Mouse (Mus musculus): ENCODE data around the gene Ddo. TPM values are rescaled to one million over a fixed set of nuclear protein-coding genes. Genes with fewer than 3 reads are reported as not detected.

Ddo gene
- polyA plus RNA-seq, 1 experiment from 2014 or later: 0.11 TPM

DNA sequence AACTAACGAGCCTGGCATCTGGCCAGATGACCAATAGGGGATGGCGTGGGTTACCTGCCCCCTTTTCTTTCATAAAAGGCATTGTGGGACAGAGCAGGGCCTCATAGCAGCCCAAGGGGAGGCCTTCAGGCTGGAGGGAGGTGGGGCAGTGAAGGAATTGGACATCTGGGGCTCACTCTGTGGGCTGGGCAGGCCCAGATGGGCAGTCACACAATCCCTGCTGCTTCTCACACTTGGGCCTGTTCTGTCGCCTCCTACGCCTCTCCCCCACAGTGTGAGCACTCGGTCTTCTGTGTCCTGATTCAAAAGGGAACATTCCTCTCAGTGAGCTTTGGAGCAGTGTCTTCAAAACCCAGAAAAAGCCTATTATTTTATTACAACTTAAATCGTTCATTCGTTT lies 8.5 kb downstream of the Ddo start:
- Histone ChIP-seq H3K4me2 (no peak overlapping the region), H3K9me3 (replicated peaks) (no peaks in the 10 kb centered on the region), H3K27me3 (replicated peaks) (no peaks in the 10 kb centered on the region), H3K9ac (no peak overlapping the region), H3K27ac (no peak overlapping the region), H3K36me3 (no peaks in the 10 kb centered on the region), H3K4me3 (no peak overlapping the region), H3K4me1 (no peaks in the 10 kb centered on the region)
- no peak for ATAC-seq
- 67% methylated on average over 7 of the region's 7 CpGs for WGBS (ENCODE audit: insufficient replicate concordance)

DNA sequence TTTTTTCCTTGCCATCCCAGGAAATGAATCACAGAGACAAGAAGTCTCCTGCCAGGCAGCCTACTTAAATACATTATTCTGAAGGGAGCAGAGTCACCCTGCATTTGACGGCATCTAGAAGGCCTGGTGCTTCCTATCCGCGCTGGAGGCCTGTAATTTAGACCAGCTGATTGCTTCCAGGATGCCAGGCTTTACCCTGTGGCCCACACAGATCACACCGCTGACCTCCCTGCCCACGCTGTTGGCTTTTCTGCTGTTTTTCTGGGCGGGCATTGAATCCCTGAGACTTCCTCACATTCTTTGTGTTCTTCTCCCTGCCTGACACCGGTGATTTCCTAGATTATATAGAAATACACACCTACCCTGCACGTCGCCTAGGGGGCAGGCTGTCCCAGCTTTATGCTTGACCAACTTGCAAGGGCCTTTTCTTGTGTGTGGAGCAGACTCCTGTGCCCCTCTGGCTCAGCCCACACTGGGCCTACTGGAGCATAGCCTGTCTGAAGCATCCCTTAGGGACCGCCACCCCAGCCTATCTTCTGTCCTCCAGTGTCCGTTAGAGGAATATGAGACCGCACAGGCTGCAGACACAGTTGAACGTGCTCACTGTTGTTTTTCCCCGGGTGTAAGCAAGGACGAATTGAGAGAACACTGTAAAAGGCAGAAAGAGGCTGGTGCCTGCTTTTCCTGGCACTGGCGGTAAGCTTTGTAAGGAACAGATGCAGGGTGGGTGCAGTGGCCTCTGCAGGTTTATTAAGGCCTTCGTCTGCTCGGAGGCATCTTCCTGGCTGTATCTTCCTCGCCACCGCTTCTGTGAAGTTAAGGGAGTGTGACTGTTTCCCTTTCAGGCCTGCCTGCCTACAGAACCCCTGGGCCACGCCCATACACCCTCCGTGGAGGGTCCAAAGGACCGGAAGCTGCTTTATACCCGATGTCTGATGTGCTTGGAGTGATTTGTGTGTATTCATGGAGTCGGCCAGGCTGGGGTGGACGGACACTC lies 9.3 kb downstream of the Ddo start:
- no peak overlapping the region for H3K9ac ChIP-seq
- H3K36me3 ChIP-seq: no peaks in the 10 kb centered on the region
- no peak overlapping the region for H3K4me2 ChIP-seq
- no peak for ATAC-seq
- H3K9me3 ChIP-seq (replicated peaks): no peaks in the 10 kb centered on the region
- H3K4me3 ChIP-seq: no peak overlapping the region
- H3K27ac ChIP-seq: no peak overlapping the region
- whole genome bisulfite sequencing (ENCODE audit: insufficient replicate concordance): 62% methylated on average over 26 of the region's 26 CpGs
- H3K27me3 ChIP-seq (replicated peaks): no peaks in the 10 kb centered on the region
- H3K4me1 ChIP-seq: no peaks in the 10 kb centered on the region

DNA sequence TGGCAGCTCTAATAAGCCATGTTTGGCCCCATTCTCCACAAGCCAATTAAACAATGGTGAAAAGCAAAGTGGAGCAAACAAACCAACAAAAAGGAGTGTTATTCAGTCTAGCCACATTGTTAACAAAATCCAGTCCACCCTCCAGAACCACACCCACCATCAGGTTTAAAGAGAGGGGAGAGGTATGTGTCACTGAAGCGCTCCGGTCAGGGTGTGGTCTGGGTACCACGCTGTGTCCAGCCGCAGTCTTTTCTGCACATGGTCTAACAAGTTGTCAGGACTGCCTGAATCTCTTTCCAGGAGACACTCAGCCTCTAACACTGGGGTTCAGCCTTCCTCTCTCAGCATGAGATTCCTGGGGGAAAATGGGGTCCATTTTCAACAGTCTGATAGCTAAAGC lies 10.6 kb downstream of the Ddo start:
- Histone ChIP-seq H3K36me3 (no peaks in the 10 kb centered on the region), H3K27me3 (replicated peaks) (no peaks in the 10 kb centered on the region), H3K9me3 (replicated peaks) (no peaks in the 10 kb centered on the region), H3K9ac (no peak overlapping the region), H3K27ac (no peak overlapping the region), H3K4me2 (no peak overlapping the region), H3K4me1 (no peaks in the 10 kb centered on the region), H3K4me3 (no peak overlapping the region)
- ATAC-seq: no peak
- WGBS (ENCODE audit: insufficient replicate concordance): 73% methylated on average over 4 of the region's 4 CpGs

DNA sequence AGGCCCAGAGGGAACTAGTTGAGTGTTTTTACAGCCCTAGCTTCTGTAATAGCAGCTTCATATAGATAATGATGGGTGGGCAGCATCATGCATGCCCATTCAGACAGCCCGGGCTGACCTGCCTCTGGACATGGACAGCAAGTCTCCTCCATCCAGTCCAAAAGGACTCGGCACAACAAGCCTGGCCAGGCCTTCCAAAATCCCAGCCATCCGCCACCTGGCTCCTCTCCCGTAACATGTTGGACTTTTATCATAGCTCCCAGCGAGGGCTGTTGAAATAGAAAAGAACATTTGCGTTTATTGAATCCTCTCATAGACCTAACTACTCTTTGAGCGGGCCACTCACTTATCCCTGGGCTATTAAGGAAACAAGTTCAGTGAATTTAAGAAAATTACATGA lies 12.1 kb downstream of the Ddo start:
- Histone ChIP-seq H3K27ac (no peak overlapping the region), H3K9ac (no peak overlapping the region), H3K4me3 (no peak overlapping the region), H3K9me3 (replicated peaks) (no peaks in the 10 kb centered on the region), H3K4me2 (no peak overlapping the region), H3K36me3 (no peaks in the 10 kb centered on the region), H3K4me1 (no peaks in the 10 kb centered on the region), H3K27me3 (replicated peaks) (peaks cover 10% of the 10 kb centered on the region)
- ATAC-seq: no peak
- 80% methylated on average over 7 of the region's 7 CpGs for WGBS (ENCODE audit: insufficient replicate concordance)

DNA sequence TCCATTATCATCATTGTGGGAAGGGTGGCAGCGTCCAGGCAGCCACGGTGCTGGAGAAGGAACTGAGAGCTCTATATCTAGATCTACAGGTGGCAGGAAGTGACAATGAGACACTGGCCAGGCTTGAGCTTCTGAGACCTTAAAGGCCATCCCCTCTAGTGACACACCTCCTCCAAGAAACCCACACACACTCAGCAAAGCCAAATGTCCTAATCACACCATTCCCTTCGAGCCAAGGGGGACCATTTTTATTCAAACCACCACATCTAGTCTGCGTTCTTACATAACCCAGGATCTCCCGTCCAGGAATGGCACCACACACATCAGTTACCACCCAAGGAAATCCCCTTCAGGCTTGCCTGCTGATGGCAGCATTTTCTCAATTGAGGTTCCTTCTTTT lies 13.3 kb downstream of the Ddo start:
- H3K4me2 ChIP-seq: no peak overlapping the region
- no peak for ATAC-seq
- no peak overlapping the region for H3K9ac ChIP-seq
- no peaks in the 10 kb centered on the region for H3K9me3 ChIP-seq (replicated peaks)
- H3K27ac ChIP-seq: no peak overlapping the region
- H3K4me1 ChIP-seq: no peaks in the 10 kb centered on the region
- no peaks in the 10 kb centered on the region for H3K36me3 ChIP-seq
- H3K4me3 ChIP-seq: no peak overlapping the region
- peaks cover 12% of the 10 kb centered on the region for H3K27me3 ChIP-seq (replicated peaks)
- 39% methylated on average over 5 of the region's 5 CpGs for WGBS (ENCODE audit: insufficient replicate concordance)

DNA sequence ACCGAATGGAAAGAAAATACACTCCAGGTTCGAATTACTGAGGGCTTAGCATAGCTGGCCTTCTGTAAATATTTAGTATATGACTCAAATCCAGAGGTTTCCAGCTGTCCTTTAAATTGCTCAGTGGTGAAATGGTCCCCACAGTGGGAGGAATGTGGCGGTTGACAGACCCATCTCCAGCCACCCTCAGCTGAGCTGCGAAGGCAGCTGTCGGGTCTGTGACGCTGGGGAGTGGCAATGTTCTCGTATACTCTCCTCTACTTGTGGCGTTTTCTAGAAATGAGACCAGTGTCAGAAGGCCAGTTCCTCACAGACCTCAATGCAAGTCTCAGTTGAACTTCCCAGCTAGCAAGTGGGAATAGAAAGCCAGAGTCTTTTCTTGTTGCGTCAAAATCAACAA lies 14.6 kb downstream of the Ddo start:
- Histone ChIP-seq H3K27ac (no peak overlapping the region), H3K4me3 (no peak overlapping the region), H3K4me2 (no peak overlapping the region), H3K4me1 (no peaks in the 10 kb centered on the region), H3K27me3 (replicated peaks) (peaks cover 12% of the 10 kb centered on the region), H3K9ac (no peak overlapping the region), H3K36me3 (no peaks in the 10 kb centered on the region), H3K9me3 (replicated peaks) (no peaks in the 10 kb centered on the region)
- WGBS (ENCODE audit: insufficient replicate concordance): 65% methylated on average over 9 of the region's 9 CpGs
- no peak for ATAC-seq

DNA sequence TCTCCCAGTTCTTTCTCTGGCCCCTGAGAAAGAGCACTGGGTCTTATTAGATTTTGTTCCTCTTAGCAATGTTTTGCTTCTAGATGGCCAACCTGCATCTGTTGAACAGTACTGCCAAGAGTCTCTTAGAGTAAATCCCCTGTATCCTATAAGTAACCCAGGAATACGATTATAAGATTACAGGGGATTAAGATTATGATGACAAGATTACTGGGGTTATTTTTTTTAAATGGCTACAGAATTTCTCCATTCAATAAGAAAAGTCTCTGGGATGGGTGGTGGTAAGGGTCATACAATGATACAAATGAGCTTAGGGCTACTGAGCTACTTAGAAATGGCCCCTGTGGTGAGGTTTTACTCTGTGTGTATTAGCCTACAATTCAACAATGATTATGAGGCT lies 15.5 kb downstream of the Ddo start:
- ATAC-seq: no peak
- no peak overlapping the region for H3K4me3 ChIP-seq
- 47% methylated on average over 1 of the region's 1 CpGs for WGBS (ENCODE audit: insufficient replicate concordance)
- H3K9me3 ChIP-seq (replicated peaks): no peaks in the 10 kb centered on the region
- peaks cover 12% of the 10 kb centered on the region for H3K27me3 ChIP-seq (replicated peaks)
- no peak overlapping the region for H3K4me2 ChIP-seq
- H3K36me3 ChIP-seq: no peaks in the 10 kb centered on the region
- H3K27ac ChIP-seq: no peak overlapping the region
- no peak overlapping the region for H3K9ac ChIP-seq
- H3K4me1 ChIP-seq: no peaks in the 10 kb centered on the region

DNA sequence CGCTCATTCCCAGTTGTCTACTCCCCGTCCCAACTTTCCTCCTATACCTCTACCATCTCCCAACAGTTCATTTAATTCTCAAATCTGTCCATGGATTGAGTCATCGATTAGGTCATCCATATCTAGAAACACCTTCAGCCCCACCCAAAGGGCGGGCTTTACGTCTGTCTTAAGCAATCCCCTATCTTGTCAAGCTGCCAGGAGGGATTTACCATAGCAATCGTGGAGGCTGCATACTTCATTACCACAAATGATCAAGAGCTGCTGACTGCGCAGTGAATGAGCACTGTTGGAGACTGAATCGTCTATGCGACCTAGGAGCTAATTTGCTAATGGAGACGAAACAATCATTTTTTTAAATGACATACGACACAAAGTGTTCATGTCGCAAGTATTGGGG lies 19.0 kb downstream of the Ddo start:
- H3K4me2 ChIP-seq: no peak overlapping the region
- WGBS (ENCODE audit: insufficient replicate concordance): 70% methylated on average over 12 of the region's 12 CpGs
- no peak overlapping the region for H3K9ac ChIP-seq
- no peak overlapping the region for H3K27ac ChIP-seq
- H3K27me3 ChIP-seq (replicated peaks): peaks cover 12% of the 10 kb centered on the region
- H3K9me3 ChIP-seq (replicated peaks): no peaks in the 10 kb centered on the region
- H3K4me1 ChIP-seq: no peaks in the 10 kb centered on the region
- H3K36me3 ChIP-seq: no peaks in the 10 kb centered on the region
- no peak overlapping the region for H3K4me3 ChIP-seq
- ATAC-seq: no peak

DNA sequence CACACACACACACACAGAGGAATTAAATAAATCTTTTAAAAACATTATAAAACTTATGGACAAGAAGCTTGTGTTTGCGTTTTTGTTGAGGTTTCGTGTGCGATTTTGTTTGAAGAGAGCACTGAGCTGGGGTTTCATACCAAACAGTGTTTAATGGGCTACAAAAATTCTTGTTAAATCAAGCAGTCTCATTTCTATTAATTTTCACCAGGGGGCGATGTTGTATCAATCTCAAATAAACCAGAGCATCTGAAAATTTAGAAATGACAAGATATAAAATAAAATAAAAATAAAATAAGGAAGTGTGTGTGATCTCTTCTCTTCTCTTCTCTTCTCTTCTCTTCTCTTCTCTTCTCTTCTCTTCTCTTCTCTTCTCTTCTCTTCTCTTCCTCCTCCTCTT lies 19.8 kb downstream of the Ddo start:
- H3K4me2 ChIP-seq: no peak overlapping the region
- 19% methylated on average over 4 of the region's 4 CpGs for WGBS (ENCODE audit: insufficient replicate concordance)
- H3K4me1 ChIP-seq: no peaks in the 10 kb centered on the region

DNA sequence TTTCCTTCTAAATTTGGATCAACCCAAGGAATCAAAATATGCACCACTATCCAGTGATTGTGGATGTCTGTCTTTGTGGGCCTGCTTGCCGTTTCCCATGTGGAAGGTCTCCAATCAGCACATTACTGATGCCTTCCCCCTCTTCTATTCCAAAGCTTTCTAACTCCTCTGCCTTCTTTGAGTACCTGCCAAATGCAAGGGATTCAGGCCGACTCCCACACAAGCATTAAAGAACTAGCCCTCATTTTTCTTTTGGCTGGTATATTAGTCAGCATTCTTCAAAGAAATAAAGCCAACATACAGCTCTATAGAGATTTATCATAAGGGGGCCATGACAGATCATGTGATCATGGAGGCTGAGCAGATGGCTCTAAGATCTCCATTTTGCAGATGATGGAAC lies 21.9 kb downstream of the Ddo start:
- Histone ChIP-seq H3K4me2 (no peak overlapping the region), H3K4me1 (no peaks in the 10 kb centered on the region), H3K36me3 (no peaks in the 10 kb centered on the region), H3K9ac (no peak overlapping the region), H3K9me3 (replicated peaks) (no peaks in the 10 kb centered on the region), H3K27ac (no peak overlapping the region), H3K4me3 (no peak overlapping the region), H3K27me3 (replicated peaks) (peaks cover 4% of the 10 kb centered on the region)
- WGBS (ENCODE audit: insufficient replicate concordance): 53% methylated on average over 2 of the region's 2 CpGs
- ATAC-seq: no peak

More for the DNA sequence above, 19.8 kb downstream of the Ddo start:
- H3K27me3 ChIP-seq (replicated peaks): peaks cover 12% of the 10 kb centered on the region
- H3K36me3 ChIP-seq: no peaks in the 10 kb centered on the region
- no peaks in the 10 kb centered on the region for H3K9me3 ChIP-seq (replicated peaks)
- H3K4me3 ChIP-seq: no peak overlapping the region
- no peak overlapping the region for H3K27ac ChIP-seq
- H3K9ac ChIP-seq: no peak overlapping the region
- ATAC-seq: no peak

DNA sequence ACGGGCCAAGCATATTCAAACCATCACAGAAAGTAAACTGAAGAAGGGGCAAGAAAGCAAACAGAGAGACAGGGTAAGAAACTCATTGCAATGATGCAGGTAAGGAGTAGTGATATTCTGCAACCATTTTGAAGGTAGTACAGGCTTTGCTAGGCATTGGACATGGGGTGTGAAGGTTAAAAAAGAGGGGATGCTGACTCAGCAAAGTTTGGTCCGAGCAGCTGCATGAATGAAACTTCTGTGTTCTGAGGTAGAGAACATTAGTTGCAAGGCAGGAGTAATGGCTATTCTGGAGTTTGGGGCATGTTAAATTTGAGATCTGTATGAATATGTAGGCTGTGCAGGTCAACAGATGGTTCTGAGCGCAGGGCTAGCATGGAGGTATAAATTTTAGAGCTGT lies 35.5 kb downstream of the Ddo start:
- Histone ChIP-seq H3K36me3 (no peaks in the 10 kb centered on the region), H3K4me1 (no peaks in the 10 kb centered on the region), H3K4me2 (no peak overlapping the region), H3K27me3 (replicated peaks) (peaks cover 3% of the 10 kb centered on the region; the same call in 1 of the 2 replicates), H3K4me3 (no peak overlapping the region), H3K27ac (no peak overlapping the region), H3K9ac (no peak overlapping the region), H3K9me3 (replicated peaks) (no peaks in the 10 kb centered on the region)
- no peak for ATAC-seq
- 57% methylated on average over 3 of the region's 3 CpGs for WGBS (ENCODE audit: insufficient replicate concordance)

DNA sequence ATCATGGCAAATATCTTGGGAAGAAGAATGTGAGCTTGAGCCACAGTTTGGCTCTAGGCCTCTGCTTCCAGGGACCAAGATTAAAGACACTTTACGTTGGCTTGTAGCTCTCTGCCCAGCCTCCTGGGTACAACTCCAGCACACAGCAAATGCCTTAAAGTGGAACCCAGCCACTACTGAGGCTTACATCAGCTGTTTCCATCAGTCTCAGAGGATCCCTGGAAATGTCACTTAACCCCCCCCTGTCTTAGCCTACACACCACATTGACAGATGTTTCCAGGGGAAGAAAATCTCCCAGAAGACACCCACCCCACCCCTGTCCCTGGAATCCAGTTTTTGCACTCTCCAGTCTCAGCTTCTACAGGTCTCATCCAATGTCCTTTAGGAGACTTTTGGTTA lies 37.1 kb downstream of the Ddo start:
- peaks cover 6% of the 10 kb centered on the region; the same call in 1 of the 2 replicates for H3K27me3 ChIP-seq (replicated peaks)
- H3K4me1 ChIP-seq: no peaks in the 10 kb centered on the region
- H3K36me3 ChIP-seq: no peaks in the 10 kb centered on the region
- ATAC-seq: no peak
- H3K9me3 ChIP-seq (replicated peaks): no peaks in the 10 kb centered on the region
- no peak overlapping the region for H3K9ac ChIP-seq
- no peak overlapping the region for H3K4me2 ChIP-seq
- 90% methylated on average over 1 of the region's 1 CpGs for WGBS (ENCODE audit: insufficient replicate concordance)
- H3K4me3 ChIP-seq: no peak overlapping the region
- no peak overlapping the region for H3K27ac ChIP-seq

DNA sequence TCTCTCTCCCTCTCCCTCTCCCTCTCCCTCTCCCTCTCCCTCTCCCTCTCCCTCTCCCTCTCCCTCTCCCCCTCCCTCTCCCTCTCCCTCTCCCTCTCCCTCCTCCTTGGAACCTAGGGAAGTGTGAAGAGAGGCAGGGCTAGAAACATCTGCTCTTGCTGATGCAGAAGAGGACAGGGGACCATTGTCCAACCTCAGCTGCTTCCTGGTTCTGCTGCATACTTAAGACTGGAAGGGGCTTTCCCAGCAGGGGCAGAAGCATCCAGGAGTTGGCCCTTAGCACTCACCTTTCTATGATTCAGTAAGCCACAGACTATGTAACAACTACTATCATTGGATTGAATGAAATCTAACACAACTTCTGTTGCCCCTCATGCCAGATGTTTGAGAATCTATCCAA lies 38.8 kb downstream of the Ddo start:
- Histone ChIP-seq H3K4me2 (no peak overlapping the region), H3K27ac (no peak overlapping the region), H3K36me3 (no peaks in the 10 kb centered on the region), H3K9me3 (replicated peaks) (no peaks in the 10 kb centered on the region), H3K4me1 (no peaks in the 10 kb centered on the region), H3K27me3 (replicated peaks) (peaks cover 16% of the 10 kb centered on the region), H3K4me3 (no peak overlapping the region), H3K9ac (no peak overlapping the region)
- no peak for ATAC-seq
